Mouse (Mus musculus) intestine, postnatal 0 days (tissue): ENCODE measurements around the gene Fam3a. TPM values are rescaled to one million over a fixed set of nuclear protein-coding genes. Genes with fewer than 3 reads are reported as not detected.
A peak's percentile ranks its signal among the peaks of the same experiment; 100 is the strongest.

Source experiments
- ATAC-seq: fragments of 200-750 bp; cut with Nextera tagmentation; 2 replicates; pipeline ENCODE4 v1.8.0; 2017; ENCODE audit warnings: mild to moderate bottlenecking, moderate TSS enrichment, moderate library complexity
- H3K27ac ChIP-seq: fragments of 300-500 bp; sonication (generic); 2 replicates; pipeline ENCODE4 v1.5.1; 2014; ENCODE audit warnings: mild to moderate bottlenecking, low read depth, low read length, moderate library complexity
- H3K27me3 ChIP-seq: fragments of 300-500 bp; sonication (generic); replicated peaks from 2 replicates; pipeline ENCODE4 v1.6.1; 2014; ENCODE audit warnings: low read length, mixed read lengths; ENCODE audit not compliant: control insufficient read depth, insufficient read depth
- H3K36me3 ChIP-seq: fragments of 300-500 bp; sonication (generic); 2 replicates; pipeline ENCODE4 v1.6.1; 2014; ENCODE audit warnings: mild to moderate bottlenecking, moderate library complexity; ENCODE audit not compliant: control insufficient read depth, insufficient read depth
- H3K4me1 ChIP-seq: fragments of 300-500 bp; sonication (generic); replicated peaks from 2 replicates; pipeline ENCODE4 v1.6.1; 2014; ENCODE audit warnings: antibody characterized with exemption, low read length, mixed read lengths; ENCODE audit not compliant: control insufficient read depth, insufficient read depth
- H3K4me2 ChIP-seq: fragments of 300-500 bp; sonication (generic); replicated peaks from 2 replicates; pipeline ENCODE4 v1.6.1; 2014; ENCODE audit warnings: low read depth, mild to moderate bottlenecking, moderate library complexity
- H3K4me3 ChIP-seq: fragments of 300-500 bp; sonication (generic); 2 replicates; pipeline ENCODE4 v1.5.1; 2014; ENCODE audit warnings: low read depth, low read length
- H3K9ac ChIP-seq: fragments of 300-500 bp; sonication (generic); 2 replicates; pipeline ENCODE4 v1.6.1; 2014; ENCODE audit warnings: mild to moderate bottlenecking, low read depth, low read length
- H3K9me3 ChIP-seq: fragments of 300-500 bp; sonication (generic); 2 replicates; pipeline ENCODE4 v1.6.1; 2016; ENCODE audit warnings: mixed run types; ENCODE audit not compliant: control insufficient read depth
- CTCF ChIP-seq: sonication (generic); IDR thresholded peaks from 2 replicates; pipeline ENCODE4 v1.5.1; 2016; ENCODE audit warnings: low read depth, mild to moderate bottlenecking, control low read depth, antibody characterized with exemption, moderate library complexity
- WGBS: fragments of 180-500 bp; shearing (Covaris S2); extraction: QIAGEN DNeasy Blood & Tissue Kit; methylation state at CpG from one replicate; pipeline ENCODE4 v1.1.7; 2014; 5-methylcytosine and 5-hydroxymethylcytosine counted together
- polyA plus RNA-seq: library from polyadenylated mRNA; unstranded; fragments of >200 nt; fragmentation: Nextera tagmentation; extraction: Ambion mirVana; gene quantifications from 2 replicates; pipeline ENCODE4 v1.2.1, GENCODE M21; 2015

Gene Fam3a
- polyA plus RNA-seq: 20.9 and 22.0 TPM in 2 replicates

DNA sequence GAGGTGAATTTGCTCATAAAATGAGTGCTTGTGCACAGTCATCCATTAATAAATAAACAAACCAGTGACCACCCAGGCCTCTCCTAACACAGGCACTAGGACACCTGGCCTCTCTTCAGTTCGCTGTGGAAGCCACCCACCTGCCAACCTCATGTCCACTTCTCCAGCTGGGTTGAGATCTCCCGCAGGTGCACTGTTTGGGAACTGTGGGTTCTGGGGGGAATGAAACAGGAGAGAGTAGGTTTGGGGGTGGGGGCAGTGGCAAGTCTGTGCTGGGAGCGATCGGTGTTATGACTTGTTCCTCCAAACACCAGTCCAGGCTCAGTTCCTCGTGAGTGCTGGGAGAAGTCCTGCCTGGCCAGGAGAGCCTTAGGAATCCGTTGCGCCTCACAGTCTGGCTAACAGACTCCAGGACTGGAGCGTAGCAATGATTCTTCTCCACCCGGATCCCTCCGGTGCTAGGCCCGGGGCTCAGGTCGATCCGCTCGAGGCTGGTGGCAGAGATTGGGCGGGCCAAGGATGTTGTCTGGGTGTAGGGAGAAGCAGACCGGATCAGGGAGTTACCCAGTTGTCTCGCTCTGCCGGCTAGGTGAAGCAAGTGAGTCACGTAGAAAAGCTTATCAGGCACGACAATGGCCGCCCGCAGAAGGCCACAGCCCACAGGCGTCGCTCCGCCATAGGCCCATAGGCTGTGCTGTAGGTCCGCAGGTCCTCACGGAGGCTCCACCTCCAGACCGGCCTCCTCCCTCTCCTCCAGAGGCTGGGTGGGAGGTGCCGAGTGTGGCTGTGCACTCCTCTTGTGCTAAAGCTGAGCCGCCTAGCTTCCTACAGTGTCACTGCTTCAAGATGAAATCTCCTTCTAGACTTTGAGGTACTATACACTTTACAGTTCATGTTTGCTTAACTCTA is at the start of gene Fam3a, which contains the start of gene Ikbkg:
Fam3a (minus strand) TSS at position 738 of the 909 bp plus-strand sequence.
Ikbkg (plus strand) TSS at position 756 of the 909 bp plus-strand sequence.
- WGBS: 17% methylated on average over 29 of the region's 30 CpGs
- H3K4me3 ChIP-seq: peak within 1 kb of the TSS; percentile 46
- TF ChIP-seq CTCF: peak; percentile 80
- 0 out of 2 replicates have a peak, but pooled peaks cover 2% of the 10 kb centered on the region for H3K36me3 ChIP-seq
- peak within 1 kb of the TSS; percentile 78 for H3K9ac ChIP-seq
- ATAC-seq: peak; percentile 99
- peak within 1 kb of the TSS; percentile 66 for H3K4me2 ChIP-seq
- no peaks in the 10 kb centered on the region for H3K9me3 ChIP-seq
- peak within 1 kb of the TSS; percentile 86 for H3K27ac ChIP-seq
- no peaks in the 10 kb centered on the region for H3K27me3 ChIP-seq
- H3K4me1 ChIP-seq: no peaks in the 10 kb centered on the region

DNA sequence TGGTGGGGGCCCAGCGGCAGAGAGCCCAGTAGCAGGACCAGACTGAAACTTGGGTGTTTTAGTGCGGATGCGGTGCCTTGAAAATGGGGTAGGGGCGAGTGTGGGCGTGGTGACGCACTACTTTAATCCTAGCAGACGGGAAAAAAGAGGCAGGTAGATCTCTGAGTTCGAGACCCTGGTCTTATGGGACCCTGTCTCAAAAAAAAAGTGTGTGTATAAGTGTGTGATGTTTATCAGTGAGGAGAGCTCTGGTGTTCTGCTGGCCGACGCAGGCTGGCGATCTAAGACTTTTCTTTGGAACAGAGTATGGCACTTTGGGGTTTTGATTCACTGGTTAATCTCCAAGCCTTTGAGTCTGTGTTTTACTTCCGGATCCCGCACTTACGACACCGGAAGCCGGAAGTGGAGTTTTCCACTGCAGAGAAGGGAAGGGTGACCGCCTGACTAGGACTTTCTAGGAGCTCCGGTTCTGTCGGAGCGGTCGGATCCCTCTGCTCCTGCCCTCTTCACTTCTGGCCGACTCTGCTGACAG is 36.3 kb upstream of the Fam3a start:
- peak; percentile 70 for ATAC-seq
- H3K27ac ChIP-seq: peak overlapping the region; percentile 93
- no peaks in the 10 kb centered on the region for H3K4me1 ChIP-seq
- peak overlapping the region; percentile 51 for H3K4me3 ChIP-seq
- H3K36me3 ChIP-seq: peaks cover 3% of the 10 kb centered on the region; the same call in 1 of the 2 replicates
- WGBS: 20% methylated on average over 22 of the region's 22 CpGs
- H3K27me3 ChIP-seq: no peaks in the 10 kb centered on the region
- peak overlapping the region; percentile 72 for H3K4me2 ChIP-seq
- no peak for TF ChIP-seq CTCF
- no peaks in the 10 kb centered on the region for H3K9me3 ChIP-seq
- H3K9ac ChIP-seq: peak overlapping the region; percentile 57

DNA sequence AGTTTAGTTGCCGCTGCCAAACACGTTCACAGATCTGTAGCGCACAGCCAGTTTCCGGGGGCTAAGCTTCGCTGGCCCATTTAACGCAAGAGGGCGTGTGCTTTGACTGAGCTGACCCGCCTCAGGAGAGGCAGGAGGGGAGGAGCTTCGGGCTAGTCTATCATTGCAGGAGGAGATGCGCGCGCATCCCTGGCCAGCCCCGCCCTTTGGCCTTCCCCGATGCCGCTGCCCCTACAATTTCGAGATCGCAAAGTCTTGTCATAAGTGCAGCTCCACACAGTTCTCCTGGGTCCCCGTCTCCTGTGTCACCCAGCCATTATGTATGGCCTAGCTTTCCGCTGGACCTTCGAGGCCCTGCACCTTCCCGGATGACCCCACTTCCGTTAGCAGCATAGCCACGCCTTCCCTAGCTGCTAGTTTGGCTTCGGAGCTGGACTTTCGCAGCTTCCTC is 35.8 kb upstream of the Fam3a start, which contains the start of gene G6pdx:
G6pdx (minus strand) TSS at position 369 of the 451 bp plus-strand sequence.
- Histone ChIP-seq H3K9ac (peak within 1 kb of the TSS; percentile 57), H3K4me3 (peak within 1 kb of the TSS; percentile 51), H3K4me2 (peak within 1 kb of the TSS; percentile 72), H3K27me3 (no peaks in the 10 kb centered on the region), H3K4me1 (no peaks in the 10 kb centered on the region), H3K27ac (peak within 1 kb of the TSS; percentile 93), H3K9me3 (no peaks in the 10 kb centered on the region), H3K36me3 (no peaks in the 10 kb centered on the region; the same call in 1 of the 2 replicates)
- WGBS: 8% methylated on average over 25 of the region's 25 CpGs
- TF ChIP-seq CTCF: peak; percentile 58
- peak; percentile 79 for ATAC-seq

DNA sequence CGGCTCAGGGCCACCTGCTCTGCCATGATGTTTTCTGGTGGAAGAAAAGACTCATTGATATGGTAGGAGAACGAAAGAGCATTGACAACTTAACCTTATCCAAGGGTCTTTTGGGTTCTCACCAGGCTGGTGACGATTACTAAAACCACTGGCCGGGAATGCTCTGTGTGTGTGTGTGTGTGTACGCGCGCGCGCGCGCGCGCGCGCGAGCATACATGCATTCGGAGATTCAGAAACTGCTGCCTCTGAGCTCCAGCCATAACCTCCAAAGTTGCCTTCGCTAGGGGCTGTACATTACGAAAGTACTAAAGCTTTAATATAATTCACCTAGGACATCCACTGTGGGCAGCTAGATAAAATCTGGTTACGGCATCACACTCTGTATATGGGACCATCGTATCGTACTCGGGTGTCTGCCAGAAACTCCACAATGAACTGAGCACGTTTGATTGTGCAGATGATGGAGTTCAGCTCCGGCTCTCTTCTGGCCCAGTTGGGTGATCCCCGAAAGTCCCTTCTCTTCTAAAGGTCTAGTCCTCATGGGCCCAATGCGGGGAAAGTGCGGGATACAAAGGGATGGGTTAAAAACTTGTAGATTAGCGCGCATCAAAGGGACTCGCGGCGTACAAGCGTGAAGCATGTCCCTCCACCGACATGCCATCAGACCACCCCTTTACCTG is 35.2 kb upstream of the Fam3a start:
- Histone ChIP-seq H3K27me3 (no peaks in the 10 kb centered on the region), H3K36me3 (no peaks in the 10 kb centered on the region), H3K4me1 (no peaks in the 10 kb centered on the region), H3K9ac (0 out of 2 replicates have a peak overlapping the region, but pooled peaks have one; percentile 7), H3K27ac (peak overlapping the region; percentile 93; the same call in 1 of the 2 replicates), H3K9me3 (no peaks in the 10 kb centered on the region), H3K4me2 (peak overlapping the region; percentile 72), H3K4me3 (peak overlapping the region; percentile 51)
- 22% methylated on average over 35 of the region's 35 CpGs for WGBS
- no peak for TF ChIP-seq CTCF
- ATAC-seq: no peak

DNA sequence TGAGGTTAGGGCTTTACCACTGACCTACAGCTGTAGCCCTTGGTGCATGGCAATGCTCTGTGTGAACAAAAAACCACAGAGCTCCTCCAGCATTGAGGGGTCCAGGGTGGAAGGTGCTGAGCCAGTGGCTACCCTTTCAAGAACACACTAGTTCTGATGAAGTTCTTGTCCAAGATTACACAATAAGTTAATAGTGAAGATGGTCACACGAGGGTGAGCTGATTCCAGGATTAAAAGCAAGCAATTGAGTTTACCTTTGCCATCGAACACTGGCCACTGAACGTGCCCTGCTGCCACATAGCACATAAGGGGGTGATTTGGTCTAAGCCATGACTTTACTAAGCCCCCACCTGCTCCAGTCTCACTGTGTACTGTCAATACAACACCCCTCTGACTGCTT is 34.0 kb upstream of the Fam3a start:
- H3K36me3 ChIP-seq: no peaks in the 10 kb centered on the region
- H3K27me3 ChIP-seq: no peaks in the 10 kb centered on the region
- no peak overlapping the region for H3K4me3 ChIP-seq
- no peak overlapping the region for H3K9ac ChIP-seq
- no peak for ATAC-seq
- WGBS: 76% methylated on average over 3 of the region's 3 CpGs
- no peaks in the 10 kb centered on the region for H3K9me3 ChIP-seq
- no peak overlapping the region for H3K4me2 ChIP-seq
- H3K4me1 ChIP-seq: no peaks in the 10 kb centered on the region
- no peak overlapping the region for H3K27ac ChIP-seq
- no peak for TF ChIP-seq CTCF

DNA sequence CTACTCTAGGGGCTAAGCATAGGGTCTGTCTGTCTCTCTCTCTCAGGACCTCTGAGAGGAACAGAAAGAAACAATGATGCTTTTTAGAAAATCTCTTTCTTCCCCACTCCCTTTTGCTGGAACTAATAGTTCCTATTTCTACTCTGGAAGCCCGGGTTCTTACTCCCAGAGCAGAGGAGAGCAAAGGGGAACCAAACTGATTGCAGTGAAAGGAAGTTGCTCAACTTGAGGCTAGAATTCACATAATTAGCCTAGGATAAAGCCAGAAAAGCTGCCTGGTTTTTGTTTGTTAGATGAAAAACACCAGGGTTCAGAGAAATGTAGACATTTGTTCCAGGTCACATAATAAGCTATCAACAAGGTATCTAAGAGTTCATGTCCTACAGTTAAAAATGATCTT is 33.2 kb upstream of the Fam3a start:
- ATAC-seq: no peak
- TF ChIP-seq CTCF: no peak
- H3K4me1 ChIP-seq: no peaks in the 10 kb centered on the region
- no peak overlapping the region for H3K4me2 ChIP-seq
- no peak overlapping the region for H3K27ac ChIP-seq
- no peaks in the 10 kb centered on the region for H3K36me3 ChIP-seq
- H3K9me3 ChIP-seq: no peaks in the 10 kb centered on the region
- 50% methylated on average over 1 of the region's 1 CpGs for WGBS
- no peak overlapping the region for H3K4me3 ChIP-seq
- H3K9ac ChIP-seq: no peak overlapping the region
- H3K27me3 ChIP-seq: no peaks in the 10 kb centered on the region
